Mouse (Mus musculus): Measurements from ENCODE around the gene Kcnc3. TPM values are rescaled to one million over a fixed set of nuclear protein-coding genes. Genes with fewer than 3 reads are reported as not detected.

The Kcnc3 gene
- polyA plus RNA-seq, 1 experiment from 2014 or later, result 0.20 TPM

GRCm38 (mm10) chr7:44624828-44625227, 34.4 kb downstream of the Kcnc3 start:
- Histone ChIP-seq H3K4me3 (ENCODE audit: low read depth, low read length) (no peak overlapping the region), H3K27me3 (replicated peaks; ENCODE audit: control insufficient read depth, insufficient read depth, low read length) (no peaks in the 10 kb centered on the region), H3K9ac (ENCODE audit: low read depth, low read length) (no peak overlapping the region), H3K4me1 (replicated peaks; ENCODE audit: control insufficient read depth, insufficient read depth, low read length) (no peaks in the 10 kb centered on the region), H3K27ac (ENCODE audit: low read depth, low read length) (no peak overlapping the region), H3K9me3 (ENCODE audit: control insufficient read depth) (no peaks in the 10 kb centered on the region), H3K36me3 (ENCODE audit: control insufficient read depth, insufficient read depth) (peaks cover 86% of the 10 kb centered on the region), H3K4me2 (replicated peaks; ENCODE audit: low read depth) (no peak overlapping the region)
- TF ChIP-seq CTCF (IDR thresholded peaks at IDR 0.05; ENCODE audit: low read depth), result no peak
- WGBS, result 60% methylated on average over 14 of the region's 14 CpGs
- ATAC-seq, result no peak

- H3K4me1 ChIP-seq (replicated peaks; ENCODE audit: control insufficient read depth, insufficient read depth, low read length), result no peaks in the 10 kb centered on the region
- no peak for TF ChIP-seq CTCF (IDR thresholded peaks at IDR 0.05; ENCODE audit: low read depth)
- H3K9ac ChIP-seq (ENCODE audit: low read depth, low read length), result no peak overlapping the region
- no peak for ATAC-seq
- 86% methylated on average over 13 of the region's 13 CpGs for WGBS
- H3K4me3 ChIP-seq (ENCODE audit: low read depth, low read length), result no peak overlapping the region
- no peak overlapping the region for H3K27ac ChIP-seq (ENCODE audit: low read depth, low read length)
- no peak overlapping the region for H3K4me2 ChIP-seq (replicated peaks; ENCODE audit: low read depth)
- H3K27me3 ChIP-seq (replicated peaks; ENCODE audit: control insufficient read depth, insufficient read depth, low read length), result no peaks in the 10 kb centered on the region
- no peaks in the 10 kb centered on the region for H3K9me3 ChIP-seq (ENCODE audit: control insufficient read depth)
- H3K36me3 ChIP-seq (ENCODE audit: control insufficient read depth, insufficient read depth), result peaks cover 84% of the 10 kb centered on the region
Observed at GRCm38 (mm10) chr7:44625241-44626067, 35.0 kb downstream of the Kcnc3 start.

- peaks cover 86% of the 10 kb centered on the region for H3K36me3 ChIP-seq (ENCODE audit: control insufficient read depth, insufficient read depth)
- H3K9ac ChIP-seq (ENCODE audit: low read depth, low read length), result no peak overlapping the region
- ATAC-seq, result no peak
- H3K27ac ChIP-seq (ENCODE audit: low read depth, low read length), result no peak overlapping the region
- 53% methylated on average over 1 of the region's 1 CpGs for WGBS
- TF ChIP-seq CTCF (IDR thresholded peaks at IDR 0.05; ENCODE audit: low read depth), result peak; percentile 40
- no peaks in the 10 kb centered on the region for H3K9me3 ChIP-seq (ENCODE audit: control insufficient read depth)
- no peaks in the 10 kb centered on the region for H3K27me3 ChIP-seq (replicated peaks; ENCODE audit: control insufficient read depth, insufficient read depth, low read length)
- no peak overlapping the region for H3K4me3 ChIP-seq (ENCODE audit: low read depth, low read length)
- H3K4me1 ChIP-seq (replicated peaks; ENCODE audit: control insufficient read depth, insufficient read depth, low read length), result no peaks in the 10 kb centered on the region
- H3K4me2 ChIP-seq (replicated peaks; ENCODE audit: low read depth), result no peak overlapping the region
Observed at GRCm38 (mm10) chr7:44626068-44626385, 35.6 kb downstream of the Kcnc3 start.

- 78% methylated on average over 13 of the region's 13 CpGs for WGBS
- ATAC-seq, result no peak
- H3K27ac ChIP-seq (ENCODE audit: low read depth, low read length), result no peak overlapping the region
- no peaks in the 10 kb centered on the region for H3K27me3 ChIP-seq (replicated peaks; ENCODE audit: control insufficient read depth, insufficient read depth, low read length)
- peaks cover 87% of the 10 kb centered on the region for H3K36me3 ChIP-seq (ENCODE audit: control insufficient read depth, insufficient read depth)
- H3K4me2 ChIP-seq (replicated peaks; ENCODE audit: low read depth), result no peak overlapping the region
- no peak for TF ChIP-seq CTCF (IDR thresholded peaks at IDR 0.05; ENCODE audit: low read depth)
- no peaks in the 10 kb centered on the region for H3K4me1 ChIP-seq (replicated peaks; ENCODE audit: control insufficient read depth, insufficient read depth, low read length)
- no peak overlapping the region for H3K4me3 ChIP-seq (ENCODE audit: low read depth, low read length)
- no peaks in the 10 kb centered on the region for H3K9me3 ChIP-seq (ENCODE audit: control insufficient read depth)
- H3K9ac ChIP-seq (ENCODE audit: low read depth, low read length), result no peak overlapping the region
Observed at GRCm38 (mm10) chr7:44626966-44627365, 36.5 kb downstream of the Kcnc3 start.

- Histone ChIP-seq H3K4me2 (replicated peaks; ENCODE audit: low read depth) (no peak overlapping the region), H3K9ac (ENCODE audit: low read depth, low read length) (no peak overlapping the region), H3K4me3 (ENCODE audit: low read depth, low read length) (no peak overlapping the region), H3K27me3 (replicated peaks; ENCODE audit: control insufficient read depth, insufficient read depth, low read length) (no peaks in the 10 kb centered on the region), H3K4me1 (replicated peaks; ENCODE audit: control insufficient read depth, insufficient read depth, low read length) (no peaks in the 10 kb centered on the region), H3K27ac (ENCODE audit: low read depth, low read length) (no peak overlapping the region), H3K36me3 (ENCODE audit: control insufficient read depth, insufficient read depth) (peaks cover 87% of the 10 kb centered on the region), H3K9me3 (ENCODE audit: control insufficient read depth) (no peaks in the 10 kb centered on the region)
- 87% methylated on average over 15 of the region's 15 CpGs for WGBS
- TF ChIP-seq CTCF (IDR thresholded peaks at IDR 0.05; ENCODE audit: low read depth), result no peak
- no peak for ATAC-seq
Observed at GRCm38 (mm10) chr7:44628402-44629034, 38.1 kb downstream of the Kcnc3 start.

GRCm38 (mm10) chr7:44630437-44630836, 40.0 kb downstream of the Kcnc3 start:
- no peaks in the 10 kb centered on the region for H3K27me3 ChIP-seq (replicated peaks; ENCODE audit: control insufficient read depth, insufficient read depth, low read length)
- H3K27ac ChIP-seq (ENCODE audit: low read depth, low read length), result no peak overlapping the region
- 65% methylated on average over 13 of the region's 13 CpGs for WGBS
- ATAC-seq, result no peak
- no peak overlapping the region for H3K4me3 ChIP-seq (ENCODE audit: low read depth, low read length)
- no peak overlapping the region for H3K9ac ChIP-seq (ENCODE audit: low read depth, low read length)
- peaks cover 84% of the 10 kb centered on the region for H3K36me3 ChIP-seq (ENCODE audit: control insufficient read depth, insufficient read depth)
- no peaks in the 10 kb centered on the region for H3K9me3 ChIP-seq (ENCODE audit: control insufficient read depth)
- no peak overlapping the region for H3K4me2 ChIP-seq (replicated peaks; ENCODE audit: low read depth)
- no peak for TF ChIP-seq CTCF (IDR thresholded peaks at IDR 0.05; ENCODE audit: low read depth)
- H3K4me1 ChIP-seq (replicated peaks; ENCODE audit: control insufficient read depth, insufficient read depth, low read length), result no peaks in the 10 kb centered on the region

All from intestine, postnatal 0 days (tissue).